Mouse (Mus musculus) erythroblast, embryonic 14.5 days (primary cell): Measurements from ENCODE around the gene Sox2. TPM values are rescaled to one million over a fixed set of nuclear protein-coding genes. Genes with fewer than 3 reads are reported as not detected.

Source experiments
- H3K27me3 ChIP-seq: 2 replicates; pipeline ENCODE4 v1.6.1; 2012; ENCODE audit warnings: inconsistent platforms; ENCODE audit not compliant: control insufficient read depth
- H3K36me3 ChIP-seq: 2 replicates; pipeline ENCODE4 v1.6.1; 2012; ENCODE audit warnings: mild to moderate bottlenecking, inconsistent platforms; ENCODE audit not compliant: control insufficient read depth
- H3K4me1 ChIP-seq: 2 replicates; pipeline ENCODE4 v1.6.1; 2012; ENCODE audit warnings: inconsistent platforms; ENCODE audit not compliant: control insufficient read depth
- H3K4me3 ChIP-seq: replicated peaks from 2 replicates; pipeline ENCODE3; 2012; ENCODE audit warnings: moderate library complexity, mild to moderate bottlenecking, inconsistent platforms
- H3K9me3 ChIP-seq: 2 replicates; pipeline ENCODE4 v1.6.1; 2012; ENCODE audit warnings: low read length, inconsistent platforms, mixed read lengths; ENCODE audit not compliant: control insufficient read depth
- GATA1 ChIP-seq: IDR thresholded peaks from 2 replicates; pipeline ENCODE4 v1.6.1; 2012; ENCODE audit warnings: low read length, inconsistent platforms, mixed read lengths
- TAL1 ChIP-seq: IDR thresholded peaks from 3 replicates; pipeline ENCODE4 v1.6.1; 2012; ENCODE audit warnings: low read length, inconsistent platforms, mixed read lengths
- polyA plus RNA-seq: library from polyadenylated mRNA; stranded (reverse); fragments of >175 nt; gene quantifications from 2 replicates; pipeline ENCODE4 v1.2.3, GENCODE M21; 2012

The Sox2 gene
- polyA plus RNA-seq, 1 experiment = not detected

- TF ChIP-seq TAL1 = no peak
- TF ChIP-seq GATA1 = no peak
- H3K27me3 ChIP-seq = peaks cover 89% of the 10 kb centered on the region
- no peaks in the 10 kb centered on the region for H3K9me3 ChIP-seq
Observed at GRCm38 (mm10) chr3:34641756-34642497, 8.3 kb upstream of the Sox2 start.

GRCm38 (mm10) chr3:34642498-34642941 lies 7.7 kb upstream of the Sox2 start:
- Histone ChIP-seq H3K27me3 (peaks cover 93% of the 10 kb centered on the region), H3K4me1 (no peaks in the 10 kb centered on the region), H3K9me3 (no peaks in the 10 kb centered on the region), H3K4me3 (no peak overlapping the region), H3K36me3 (no peaks in the 10 kb centered on the region)
- TF ChIP-seq GATA1 (no peak), TAL1 (no peak)

More at GRCm38 (mm10) chr3:34641756-34642497, 8.3 kb upstream of the Sox2 start:
- Histone ChIP-seq H3K4me1 (no peaks in the 10 kb centered on the region), H3K4me3 (no peak overlapping the region), H3K36me3 (no peaks in the 10 kb centered on the region)

DNA sequence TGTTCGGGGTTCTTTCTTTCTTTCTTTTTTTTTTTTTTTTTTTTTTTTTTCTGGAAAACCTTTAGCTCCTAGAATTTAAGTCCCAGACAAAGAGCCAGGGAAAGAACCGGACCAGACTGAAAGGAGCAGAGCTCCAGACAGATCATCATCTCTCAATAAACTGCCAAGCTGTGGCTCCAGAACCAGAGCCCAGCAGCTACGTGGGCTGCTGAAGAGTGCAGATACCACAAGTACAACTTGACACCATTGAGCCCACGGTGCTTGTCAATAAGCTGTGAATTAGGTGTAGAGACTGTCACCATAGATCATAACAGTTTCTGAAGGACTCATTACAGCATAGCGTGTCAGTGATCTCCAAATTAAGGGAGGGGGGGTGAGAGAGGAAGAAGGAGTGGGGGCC lies 7.1 kb upstream of the Sox2 start:
- H3K27me3 ChIP-seq = peaks cover 98% of the 10 kb centered on the region
- no peaks in the 10 kb centered on the region for H3K36me3 ChIP-seq
- TF ChIP-seq GATA1 = no peak
- TF ChIP-seq TAL1 = no peak
- H3K4me3 ChIP-seq = no peak overlapping the region
- H3K9me3 ChIP-seq = no peaks in the 10 kb centered on the region
- H3K4me1 ChIP-seq = no peaks in the 10 kb centered on the region

GRCm38 (mm10) chr3:34643536-34644115 lies 6.6 kb upstream of the Sox2 start:
- Histone ChIP-seq H3K36me3 (no peaks in the 10 kb centered on the region), H3K27me3 (peaks cover 98% of the 10 kb centered on the region), H3K4me3 (no peak overlapping the region), H3K9me3 (no peaks in the 10 kb centered on the region), H3K4me1 (no peaks in the 10 kb centered on the region)
- TF ChIP-seq GATA1 = no peak
- no peak for TF ChIP-seq TAL1

DNA sequence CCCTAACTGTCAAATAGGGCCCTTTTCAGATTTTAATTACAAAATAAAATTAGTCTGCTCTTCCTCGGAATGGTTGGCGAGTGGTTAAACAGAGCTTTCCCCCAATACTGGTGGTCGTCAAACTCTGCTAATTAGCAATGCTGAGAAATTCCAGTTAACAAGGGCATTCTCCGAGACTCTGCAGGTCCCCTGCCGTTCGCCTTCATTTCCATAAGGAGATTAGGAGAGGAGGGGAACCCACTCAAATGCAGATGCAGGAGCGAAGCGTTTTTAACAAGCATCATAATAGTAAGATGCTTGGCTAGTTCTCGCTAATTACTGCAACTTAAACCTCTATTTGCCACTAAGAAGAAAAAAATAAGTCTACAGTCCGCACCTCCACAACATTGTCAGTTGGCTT lies 4.0 kb upstream of the Sox2 start:
- H3K9me3 ChIP-seq = peaks cover 5% of the 10 kb centered on the region; the same call in 1 of the 2 replicates
- no peaks in the 10 kb centered on the region for H3K36me3 ChIP-seq
- H3K4me3 ChIP-seq = no peak overlapping the region
- TF ChIP-seq GATA1 = no peak
- TF ChIP-seq TAL1 = no peak
- no peaks in the 10 kb centered on the region for H3K4me1 ChIP-seq
- peaks cover 98% of the 10 kb centered on the region for H3K27me3 ChIP-seq

- peaks cover 98% of the 10 kb centered on the region for H3K27me3 ChIP-seq
- H3K9me3 ChIP-seq = peaks cover 5% of the 10 kb centered on the region; the same call in 1 of the 2 replicates
- TF ChIP-seq GATA1 (no peak), TAL1 (no peak)
- H3K36me3 ChIP-seq = no peaks in the 10 kb centered on the region
- H3K4me3 ChIP-seq = no peak overlapping the region
- no peaks in the 10 kb centered on the region for H3K4me1 ChIP-seq
Observed at GRCm38 (mm10) chr3:34647688-34648087, 2.5 kb upstream of the Sox2 start.

- peaks cover 5% of the 10 kb centered on the region; the same call in 1 of the 2 replicates for H3K9me3 ChIP-seq
- H3K4me3 ChIP-seq = no peak overlapping the region
- no peaks in the 10 kb centered on the region for H3K4me1 ChIP-seq
- H3K36me3 ChIP-seq = no peaks in the 10 kb centered on the region
- H3K27me3 ChIP-seq = peaks cover 98% of the 10 kb centered on the region
- TF ChIP-seq GATA1 = no peak
- no peak for TF ChIP-seq TAL1
Observed at GRCm38 (mm10) chr3:34648105-34648832, 1.9 kb upstream of the Sox2 start.

GRCm38 (mm10) chr3:34648833-34649719 lies 1.1 kb upstream of the Sox2 start:
- Histone ChIP-seq H3K4me1 (no peaks in the 10 kb centered on the region), H3K4me3 (no peak overlapping the region), H3K27me3 (peaks cover 98% of the 10 kb centered on the region), H3K36me3 (no peaks in the 10 kb centered on the region), H3K9me3 (peaks cover 5% of the 10 kb centered on the region; the same call in 1 of the 2 replicates)
- TF ChIP-seq TAL1 (no peak), GATA1 (no peak)
